Mouse (Mus musculus): ENCODE results near the gene Tmem213. TPM values are rescaled to one million over a fixed set of nuclear protein-coding genes. Genes with fewer than 3 reads are reported as not detected.

Gene Tmem213
- total RNA-seq, 2 experiments from 2014 or later, result not detected

DNA sequence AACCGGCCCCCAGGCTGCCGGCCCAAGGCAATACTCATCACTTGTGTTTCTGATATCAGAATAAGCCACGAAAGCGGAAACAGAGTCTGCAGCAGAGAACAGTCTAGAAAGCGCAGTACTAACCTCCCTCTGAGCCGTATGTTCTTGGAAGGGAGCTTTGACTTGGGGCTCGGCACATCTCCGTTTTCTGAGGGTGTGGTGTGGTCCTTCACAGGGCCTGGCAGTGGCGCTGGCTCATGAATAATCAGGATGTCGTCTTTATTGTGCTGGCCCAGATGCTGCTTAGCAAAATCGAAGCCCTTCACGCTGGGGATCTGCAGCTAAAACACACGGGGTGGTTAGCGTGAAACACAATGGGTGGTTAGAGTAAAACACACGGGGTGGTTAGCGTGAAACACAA is 48.9 kb downstream of the Tmem213 start:
- no peak for DNase-seq

- DNase-seq, result no peak
These were observed 50.5 kb downstream of the Tmem213 start for GRCm38 (mm10) chr6:38159576-38159975.

- DNase-seq, result peak; percentile 95
These were observed 51.0 kb downstream of the Tmem213 start for GRCm38 (mm10) chr6:38160102-38160501.

DNA sequence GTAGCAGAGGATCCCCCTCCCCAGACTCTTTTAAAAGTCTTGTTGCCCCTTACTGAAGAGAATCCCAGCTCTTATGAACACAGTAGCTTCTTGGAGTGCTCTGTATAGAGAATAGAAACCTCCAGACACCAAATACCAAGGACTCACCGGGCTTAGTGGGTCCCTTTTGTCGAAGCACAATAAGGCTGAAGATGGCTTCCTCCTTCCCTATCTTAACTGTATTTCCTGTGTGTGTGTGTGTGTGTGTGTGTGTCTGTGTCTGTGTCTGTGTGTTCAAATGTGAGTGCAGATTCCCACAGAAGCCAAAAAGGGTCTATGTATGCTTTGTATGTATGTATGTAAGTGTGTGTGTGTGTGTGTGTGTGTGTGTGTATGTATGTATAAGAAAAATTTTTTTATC is 51.5 kb downstream of the Tmem213 start:
- DNase-seq, result no peak

- no peak for DNase-seq
These were observed 53.9 kb downstream of the Tmem213 start for GRCm38 (mm10) chr6:38162825-38163504.

DNA sequence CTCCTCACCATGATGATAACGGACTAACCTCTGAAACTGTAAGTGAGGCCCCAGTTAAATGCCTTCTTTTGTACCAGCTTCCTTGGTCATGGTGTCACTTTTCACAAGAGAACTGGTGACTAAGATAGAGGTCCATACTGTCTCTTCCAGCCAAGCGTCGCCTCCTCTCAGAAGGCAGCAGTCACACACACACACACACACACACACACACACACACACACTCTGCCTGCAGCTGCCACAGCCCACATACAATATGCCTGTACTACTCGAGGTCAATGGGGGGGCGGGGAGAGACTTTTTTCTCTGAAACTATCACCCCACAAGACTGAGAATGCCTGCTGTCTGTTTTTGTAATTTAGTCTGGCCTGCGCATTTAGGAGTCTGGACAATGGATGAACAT is 55.6 kb downstream of the Tmem213 start:
- no peak for DNase-seq

DNA sequence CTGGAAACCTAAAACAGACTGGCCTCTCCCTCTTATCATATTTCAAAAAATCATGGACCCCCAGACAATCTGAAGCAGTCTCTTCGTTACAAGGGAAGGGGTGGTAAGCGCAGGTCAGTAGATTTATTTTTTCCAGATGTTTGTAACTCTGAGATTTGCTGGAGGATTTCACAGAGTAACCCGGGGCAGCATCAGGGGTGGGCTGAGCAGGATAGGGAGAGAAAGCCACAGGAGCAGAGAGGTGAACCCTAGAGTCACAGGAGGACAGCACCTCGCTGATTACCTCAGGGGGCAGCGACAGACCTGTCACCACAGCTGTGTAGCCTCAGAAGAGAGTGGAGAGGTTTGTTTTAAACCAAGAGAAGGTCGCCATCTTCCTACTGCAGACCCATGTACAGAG is 56.3 kb downstream of the Tmem213 start:
- no peak for DNase-seq

Other genes starting within 250 kb of the Tmem213 start
- gene Trim24, start 238.4 kb upstream of the Tmem213 start, total RNA-seq (2021), result 10 to 100 TPM; 50.8 to 60.3 TPM
- under 1 TPM; 0.65 to 0.69 TPM for gene Svopl, start 62.3 kb upstream of the Tmem213 start, total RNA-seq (2021)
- 1 to 10 TPM; 2.1 to 2.9 TPM for gene Atp6v0a4, start 15.3 kb downstream of the Tmem213 start, total RNA-seq (2021)
- gene D630045J12Rik, start 144.8 kb downstream of the Tmem213 start, total RNA-seq (2021), result 1 to 10 TPM; 3.7 to 3.9 TPM
- 10 to 100 TPM; 10.2 to 10.4 TPM for gene Zc3hav1l, start 190.0 kb downstream of the Tmem213 start, total RNA-seq (2021)
- 10 to 100 TPM; 20.5 to 21.6 TPM for gene Zc3hav1, start 245.3 kb downstream of the Tmem213 start, total RNA-seq (2021)

Data from heart, postnatal 4 days (tissue).